Mouse (Mus musculus) midbrain, embryonic 13.5 days (tissue): ENCODE measurements at regions not wholly inside any gene's neighbourhood (a gene's known extent, or its start where the extent isn't known, plus 50 kb on each side); places are given as distances from the start of the nearest gene placed in this dataset.

ENCODE experiments used
- ATAC-seq: fragments of 200-750 bp; cut with Nextera tagmentation; 2 replicates; pipeline ENCODE4 v1.8.0; 2017; ENCODE audit warnings: mild to moderate bottlenecking, moderate TSS enrichment, moderate library complexity
- H3K27ac ChIP-seq: fragments of 300-500 bp; sonication (generic); 2 replicates; pipeline ENCODE4 v1.5.1; 2015; ENCODE audit warnings: inconsistent platforms, mild to moderate bottlenecking, moderate library complexity
- H3K27me3 ChIP-seq: fragments of 300-500 bp; sonication (generic); 2 replicates; pipeline ENCODE4 v1.6.1; 2015; ENCODE audit warnings: mild to moderate bottlenecking, inconsistent platforms
- H3K36me3 ChIP-seq: fragments of 300-500 bp; sonication (generic); 2 replicates; pipeline ENCODE4 v1.6.1; 2015; ENCODE audit warnings: mild to moderate bottlenecking, inconsistent platforms
- H3K4me1 ChIP-seq: fragments of 300-500 bp; sonication (generic); replicated peaks from 2 replicates; pipeline ENCODE4 v1.6.1; 2015; ENCODE audit warnings: inconsistent platforms
- H3K4me2 ChIP-seq: fragments of 300-500 bp; sonication (generic); replicated peaks from 2 replicates; pipeline ENCODE4 v1.6.1; 2015; ENCODE audit warnings: moderate library complexity, mild to moderate bottlenecking, inconsistent platforms
- H3K4me3 ChIP-seq: fragments of 300-500 bp; sonication (generic); replicated peaks from 2 replicates; pipeline ENCODE4 v1.5.1; 2015; ENCODE audit warnings: mild to moderate bottlenecking, inconsistent platforms
- H3K9ac ChIP-seq: fragments of 300-500 bp; sonication (generic); replicated peaks from 2 replicates; pipeline ENCODE4 v1.6.1; 2015; ENCODE audit warnings: mild to moderate bottlenecking, inconsistent platforms
- H3K9me3 ChIP-seq: fragments of 300-500 bp; sonication (generic); 2 replicates; pipeline ENCODE4 v1.6.1; 2016; ENCODE audit warnings: mild to moderate bottlenecking, inconsistent platforms
- WGBS: fragments of 180-500 bp; shearing (Covaris S2); methylation state at CpG from one replicate; pipeline ENCODE4 v1.1.7; 2015; 5-methylcytosine and 5-hydroxymethylcytosine counted together

DNA sequence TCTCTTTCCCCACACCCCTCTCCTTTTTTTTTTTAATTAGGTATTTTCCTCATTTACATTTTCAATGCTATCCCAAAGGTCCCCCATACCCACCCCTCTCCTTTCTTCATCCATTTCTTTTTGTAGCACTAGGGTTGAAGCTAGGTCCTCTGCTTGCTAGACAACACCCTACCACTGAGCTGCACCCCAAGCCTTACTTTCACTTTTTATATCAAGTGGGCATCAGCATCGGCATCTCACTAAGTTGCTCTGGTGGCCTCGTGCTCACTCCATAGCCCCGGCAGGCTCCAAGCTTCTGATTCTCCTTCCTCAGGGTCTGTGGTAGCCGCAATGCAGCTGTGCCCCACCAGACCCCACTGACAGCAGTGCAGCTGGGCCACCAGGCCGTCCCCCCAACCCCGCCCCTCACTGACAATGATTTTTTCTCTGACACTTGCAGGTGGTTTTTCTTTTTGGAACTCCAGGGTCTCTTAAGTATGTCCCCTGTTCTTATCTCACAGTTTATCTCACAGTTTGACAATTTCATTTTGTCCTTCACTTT, 77.5 kb downstream of the Nufip1 start:
- WGBS: 83% methylated on average over 6 of the region's 6 CpGs
- no peak overlapping the region for H3K4me3 ChIP-seq
- H3K36me3 ChIP-seq: no peaks in the 10 kb centered on the region
- H3K9me3 ChIP-seq: no peaks in the 10 kb centered on the region
- H3K27ac ChIP-seq: no peak overlapping the region
- H3K4me1 ChIP-seq: peaks cover 6% of the 10 kb centered on the region; the same call in 1 of the 2 replicates
- H3K4me2 ChIP-seq: no peak overlapping the region
- no peaks in the 10 kb centered on the region for H3K27me3 ChIP-seq
- no peak for ATAC-seq
- no peak overlapping the region for H3K9ac ChIP-seq

DNA sequence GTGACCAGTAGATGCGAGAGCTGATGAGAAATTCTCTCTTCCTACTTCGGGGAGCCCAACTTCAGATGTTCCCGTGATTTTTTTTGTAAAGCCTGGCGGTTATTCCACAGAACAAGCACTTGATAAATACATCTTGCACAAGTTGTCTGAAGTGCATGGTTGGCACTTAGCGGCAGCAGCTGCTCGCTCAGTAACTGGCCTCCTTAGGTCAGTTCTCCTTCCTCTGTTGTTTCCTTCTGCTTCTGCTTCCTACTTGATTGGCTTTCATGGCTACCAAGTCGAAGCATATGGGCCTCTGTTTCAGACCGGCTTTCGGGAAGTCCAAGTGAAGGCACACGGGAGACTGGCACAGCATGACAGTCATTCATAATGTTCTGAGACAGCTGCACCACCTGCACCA, 84.6 kb downstream of the Nufip1 start:
- H3K4me1 ChIP-seq: peaks cover 8% of the 10 kb centered on the region; the same call in 1 of the 2 replicates
- no peak overlapping the region for H3K27ac ChIP-seq
- WGBS: 79% methylated on average over 10 of the region's 10 CpGs
- no peaks in the 10 kb centered on the region for H3K36me3 ChIP-seq
- no peak for ATAC-seq
- no peaks in the 10 kb centered on the region for H3K9me3 ChIP-seq
- H3K4me3 ChIP-seq: no peak overlapping the region
- H3K9ac ChIP-seq: no peak overlapping the region
- H3K4me2 ChIP-seq: no peak overlapping the region
- H3K27me3 ChIP-seq: no peaks in the 10 kb centered on the region

DNA sequence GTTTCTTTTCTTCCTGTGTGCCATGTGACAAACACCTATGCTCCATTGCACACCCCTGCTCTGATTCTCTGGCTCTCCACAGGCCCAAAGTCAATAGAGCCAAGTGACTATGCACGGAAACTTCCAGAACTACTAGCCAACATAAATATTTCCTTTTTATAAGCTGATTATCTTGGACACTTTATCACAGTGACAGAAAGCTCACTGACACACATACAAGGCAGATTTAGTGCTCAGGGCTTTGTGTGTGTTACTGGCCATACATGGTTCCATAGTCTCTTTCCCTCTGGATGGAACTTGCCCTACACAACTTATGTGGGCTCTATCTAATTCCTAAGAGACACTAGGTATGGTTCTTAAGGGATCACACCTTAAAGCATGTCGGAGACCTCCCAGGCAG, 86.7 kb downstream of the Nufip1 start:
- Histone ChIP-seq H3K4me3 (no peak overlapping the region), H3K27me3 (no peaks in the 10 kb centered on the region), H3K4me2 (no peak overlapping the region), H3K4me1 (peaks cover 8% of the 10 kb centered on the region; the same call in 1 of the 2 replicates), H3K27ac (no peak overlapping the region), H3K9ac (no peak overlapping the region), H3K36me3 (no peaks in the 10 kb centered on the region), H3K9me3 (no peaks in the 10 kb centered on the region)
- ATAC-seq: no peak
- WGBS: 88% methylated on average over 2 of the region's 2 CpGs

DNA sequence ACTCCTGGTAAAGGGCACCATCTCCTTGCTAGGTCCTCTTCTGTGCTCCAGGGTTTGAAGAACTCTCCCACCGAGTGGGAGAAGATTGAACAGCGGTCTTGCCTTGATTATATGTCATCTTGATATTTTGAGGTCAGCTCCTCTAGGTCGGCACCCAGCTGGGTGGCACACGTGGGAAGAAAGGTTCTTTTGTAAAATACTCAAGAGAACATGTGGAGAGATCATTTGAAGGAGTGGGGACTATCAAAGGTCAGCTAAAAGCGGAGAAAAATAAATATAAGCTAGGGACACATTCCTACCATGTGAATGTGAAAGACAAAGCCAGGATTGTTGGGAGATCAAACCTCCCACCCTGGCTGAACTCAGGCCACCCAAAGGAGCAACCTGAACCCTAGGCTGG, 87.7 kb downstream of the Nufip1 start:
- Histone ChIP-seq H3K27ac (no peak overlapping the region), H3K4me3 (no peak overlapping the region), H3K36me3 (no peaks in the 10 kb centered on the region), H3K9ac (no peak overlapping the region), H3K9me3 (no peaks in the 10 kb centered on the region), H3K4me1 (peaks cover 8% of the 10 kb centered on the region; the same call in 1 of the 2 replicates), H3K4me2 (no peak overlapping the region), H3K27me3 (no peaks in the 10 kb centered on the region)
- WGBS: 72% methylated on average over 5 of the region's 5 CpGs
- no peak for ATAC-seq

DNA sequence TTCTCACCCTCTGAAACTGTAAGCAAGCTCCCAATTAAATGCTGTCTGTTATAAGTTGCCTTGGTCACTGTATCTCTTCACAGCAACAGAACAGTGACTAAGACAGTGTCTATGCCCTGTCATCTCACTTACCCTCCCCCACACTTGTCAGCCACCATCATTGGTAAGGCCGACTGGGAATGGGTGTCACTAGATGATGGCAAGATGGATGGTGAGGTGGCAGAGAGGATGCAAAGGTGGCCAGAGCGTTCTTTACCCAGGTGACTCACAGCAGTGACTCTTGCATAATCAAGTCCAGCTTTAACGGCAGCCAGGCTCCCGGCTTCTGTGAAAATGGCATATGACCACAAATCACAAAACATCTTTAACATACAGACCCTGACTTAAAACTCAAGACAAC, 91.9 kb downstream of the Nufip1 start:
- Histone ChIP-seq H3K4me3 (no peak overlapping the region), H3K27me3 (no peaks in the 10 kb centered on the region), H3K9ac (no peak overlapping the region), H3K27ac (no peak overlapping the region), H3K9me3 (no peaks in the 10 kb centered on the region), H3K4me1 (no peaks in the 10 kb centered on the region), H3K36me3 (no peaks in the 10 kb centered on the region), H3K4me2 (no peak overlapping the region)
- 90% methylated on average over 4 of the region's 4 CpGs for WGBS
- ATAC-seq: no peak

DNA sequence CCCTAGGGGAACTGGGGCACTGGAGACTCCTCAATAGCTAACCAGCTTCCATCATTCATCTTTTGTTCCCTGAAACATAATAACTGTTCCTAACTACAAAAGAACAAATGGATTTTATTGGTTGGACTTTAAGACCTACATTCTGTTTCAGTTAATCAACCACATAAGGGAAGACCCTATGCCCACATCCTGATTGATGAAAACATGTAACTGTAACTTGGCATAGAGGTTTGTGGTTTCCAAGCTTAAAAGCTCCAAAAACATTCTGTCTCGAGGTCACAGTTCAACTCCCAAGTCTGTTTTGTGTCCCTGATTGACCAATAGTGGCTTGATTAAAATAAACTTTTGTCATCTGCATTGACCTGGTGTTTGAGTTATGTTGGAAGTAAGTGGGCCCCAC, 92.4 kb downstream of the Nufip1 start:
- Histone ChIP-seq H3K9ac (no peak overlapping the region), H3K9me3 (no peaks in the 10 kb centered on the region), H3K4me1 (no peaks in the 10 kb centered on the region), H3K36me3 (no peaks in the 10 kb centered on the region), H3K4me3 (no peak overlapping the region), H3K4me2 (no peak overlapping the region), H3K27ac (no peak overlapping the region), H3K27me3 (no peaks in the 10 kb centered on the region)
- no peak for ATAC-seq
- 91% methylated on average over 1 of the region's 1 CpGs for WGBS

GRCm38 (mm10) chr14:76216446-76217177, 105.9 kb downstream of the Nufip1 start:
- WGBS: 82% methylated on average over 12 of the region's 12 CpGs
- Histone ChIP-seq H3K4me1 (peaks cover 9% of the 10 kb centered on the region), H3K36me3 (no peaks in the 10 kb centered on the region), H3K27ac (no peak overlapping the region), H3K27me3 (no peaks in the 10 kb centered on the region), H3K9me3 (peaks cover 13% of the 10 kb centered on the region; the same call in 1 of the 2 replicates), H3K9ac (no peak overlapping the region), H3K4me2 (no peak overlapping the region), H3K4me3 (no peak overlapping the region)
- ATAC-seq: no peak

GRCm38 (mm10) chr14:76217178-76217500, 106.4 kb downstream of the Nufip1 start:
- Histone ChIP-seq H3K27ac (no peak overlapping the region), H3K27me3 (no peaks in the 10 kb centered on the region), H3K4me1 (peaks cover 15% of the 10 kb centered on the region), H3K36me3 (no peaks in the 10 kb centered on the region), H3K4me2 (no peak overlapping the region), H3K4me3 (no peak overlapping the region), H3K9me3 (peaks cover 13% of the 10 kb centered on the region; the same call in 1 of the 2 replicates), H3K9ac (no peak overlapping the region)
- ATAC-seq: no peak
- 84% methylated on average over 9 of the region's 9 CpGs for WGBS

DNA sequence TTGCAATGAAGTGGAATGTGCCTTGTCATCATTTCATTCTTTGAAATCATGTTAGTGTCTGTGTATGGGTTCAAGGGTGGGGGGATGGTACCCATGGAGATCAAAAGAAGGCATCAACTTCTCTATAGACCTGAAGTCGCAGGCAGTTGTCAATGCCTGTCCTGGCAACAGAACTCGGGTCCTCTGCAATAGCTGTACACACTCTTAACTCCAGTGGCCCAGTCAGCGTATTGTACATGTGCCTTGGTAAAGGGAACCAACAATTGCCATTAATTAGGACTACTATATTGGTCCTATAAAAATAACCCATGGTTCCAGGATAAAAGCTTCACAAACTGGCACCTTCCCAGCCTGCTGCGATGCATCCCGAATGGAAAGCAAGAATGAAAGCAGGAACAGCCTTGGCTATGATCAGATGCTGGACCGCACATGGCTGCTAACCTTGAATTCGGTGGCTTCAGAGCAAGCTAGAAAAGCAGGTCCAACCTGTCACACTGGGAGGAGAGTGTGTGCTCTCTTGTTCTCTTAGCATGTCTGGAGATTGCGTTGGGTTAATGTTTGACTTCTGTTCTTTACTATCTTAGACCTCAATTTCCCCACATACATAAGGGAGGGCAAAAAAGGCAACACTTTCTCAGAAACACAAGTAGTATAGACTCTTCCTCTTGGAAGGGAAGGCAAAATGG, 107.0 kb downstream of the Nufip1 start:
- WGBS: 93% methylated on average over 8 of the region's 8 CpGs
- no peak overlapping the region for H3K9ac ChIP-seq
- ATAC-seq: no peak

GRCm38 (mm10) chr14:76220952-76221351, 110.3 kb downstream of the Nufip1 start:
- Histone ChIP-seq H3K4me2 (no peak overlapping the region; the same call in 1 of the 2 replicates), H3K9ac (no peak overlapping the region), H3K27ac (peak overlapping the region; percentile 66), H3K27me3 (no peaks in the 10 kb centered on the region), H3K4me3 (no peak overlapping the region), H3K4me1 (peaks cover 22% of the 10 kb centered on the region), H3K9me3 (peaks cover 13% of the 10 kb centered on the region; the same call in 1 of the 2 replicates), H3K36me3 (no peaks in the 10 kb centered on the region)
- 16% methylated on average over 5 of the region's 5 CpGs for WGBS
- peak; percentile 72 for ATAC-seq

More for the DNA sequence above, 107.0 kb downstream of the Nufip1 start:
- Histone ChIP-seq H3K27me3 (no peaks in the 10 kb centered on the region), H3K27ac (no peak overlapping the region), H3K4me1 (peaks cover 21% of the 10 kb centered on the region), H3K4me2 (no peak overlapping the region), H3K4me3 (no peak overlapping the region), H3K36me3 (no peaks in the 10 kb centered on the region), H3K9me3 (peaks cover 13% of the 10 kb centered on the region; the same call in 1 of the 2 replicates)

DNA sequence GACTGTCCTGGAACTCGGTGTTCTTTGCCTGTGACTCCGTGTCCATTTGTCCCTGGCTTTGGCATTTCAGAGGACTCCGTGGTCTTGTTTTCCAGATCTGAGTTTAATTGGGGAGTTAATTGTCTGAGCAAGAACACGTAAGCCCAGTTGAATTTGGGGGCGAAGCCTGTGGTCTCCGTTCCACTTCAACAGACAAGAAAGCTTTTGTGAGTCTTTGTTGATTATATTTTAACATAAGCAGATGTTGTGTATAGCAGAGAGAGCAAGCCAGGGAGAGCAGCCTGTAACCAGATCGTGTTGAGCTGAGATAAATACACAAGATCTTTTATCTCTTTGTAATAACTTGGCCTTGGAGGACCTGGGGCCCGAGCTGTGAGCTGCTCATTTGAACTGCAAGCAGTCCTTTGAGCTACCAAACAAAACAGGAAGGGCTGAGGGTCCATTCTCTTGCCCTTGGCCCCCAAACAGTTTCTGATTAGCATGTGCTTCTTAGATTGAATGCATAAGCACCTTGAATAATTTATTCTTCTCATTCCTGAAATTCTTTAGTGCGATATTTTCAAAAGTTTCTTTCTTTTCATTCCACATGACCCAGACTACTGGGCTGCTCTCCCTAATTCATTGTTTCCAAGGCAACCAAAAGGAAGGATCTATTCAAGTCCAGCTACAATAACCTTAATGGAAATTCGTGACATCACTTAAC, 111.1 kb downstream of the Nufip1 start:
- H3K4me2 ChIP-seq: no peak overlapping the region
- WGBS: 14% methylated on average over 10 of the region's 10 CpGs

DNA sequence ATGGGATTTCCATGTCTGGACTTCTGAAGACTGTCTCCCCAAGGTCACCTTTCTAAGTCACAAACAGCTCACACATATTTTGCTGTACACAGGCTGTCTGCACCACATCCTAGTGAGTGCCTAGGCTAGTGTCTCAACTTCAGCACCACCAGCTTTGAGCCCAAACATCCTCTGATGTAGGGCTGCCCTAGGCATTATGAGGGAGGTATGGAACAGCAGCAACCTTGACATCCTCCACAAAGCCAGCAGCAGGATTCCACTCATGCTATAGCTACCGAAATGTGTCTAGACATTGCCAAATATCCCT, 111.6 kb downstream of the Nufip1 start:
- H3K27ac ChIP-seq: peak overlapping the region; percentile 67
- peaks cover 13% of the 10 kb centered on the region; the same call in 1 of the 2 replicates for H3K9me3 ChIP-seq
- H3K4me2 ChIP-seq: no peak overlapping the region
- WGBS: 70% methylated on average over 1 of the region's 1 CpGs
- no peaks in the 10 kb centered on the region for H3K27me3 ChIP-seq
- H3K4me1 ChIP-seq: peaks cover 22% of the 10 kb centered on the region
- H3K9ac ChIP-seq: no peak overlapping the region
- no peak; the same call in 1 of the 2 replicates for ATAC-seq
- H3K4me3 ChIP-seq: no peak overlapping the region
- no peaks in the 10 kb centered on the region for H3K36me3 ChIP-seq

More for the DNA sequence above, 111.1 kb downstream of the Nufip1 start:
- ATAC-seq: peak; percentile 84
- no peaks in the 10 kb centered on the region for H3K27me3 ChIP-seq
- H3K9ac ChIP-seq: no peak overlapping the region
- H3K36me3 ChIP-seq: no peaks in the 10 kb centered on the region
- H3K9me3 ChIP-seq: peaks cover 13% of the 10 kb centered on the region; the same call in 1 of the 2 replicates
- H3K4me1 ChIP-seq: peaks cover 22% of the 10 kb centered on the region
- H3K4me3 ChIP-seq: no peak overlapping the region
- H3K27ac ChIP-seq: peak overlapping the region; percentile 67; the same call in 1 of the 2 replicates
